Comparison of ENCODE assay signal across 16 mouse cellular contexts in the genomic region with DNA sequence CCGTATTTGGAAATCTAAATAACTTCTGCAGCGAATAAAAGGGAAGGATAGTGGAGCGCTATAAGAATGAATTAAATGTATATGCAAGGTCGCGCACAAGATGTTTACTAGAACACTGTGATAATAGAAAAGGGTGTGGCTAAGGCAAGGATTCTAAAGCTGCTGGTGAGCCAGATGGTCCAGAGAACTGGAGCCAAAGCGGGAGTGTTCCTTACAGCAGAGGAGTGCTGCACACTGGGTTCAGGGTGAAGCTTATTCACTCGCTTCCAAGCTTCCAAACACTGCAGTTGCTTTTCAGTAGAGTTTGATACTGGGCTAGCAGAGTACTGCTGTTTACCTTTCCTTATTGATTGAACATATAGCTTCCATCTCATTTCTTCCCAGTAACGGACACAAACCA.
DNase-seq lines count a peak whose midpoint lies in the region; ATAC-seq lines count a peak whose summit lies in the region.
"Had no signal": no experiment of that assay in that cellular context is flagged by ENCODE, and none has a peak within 500 bp of the region (broad histone marks: within the 10 kb centered on the region; RNA-seq: fewer than 3 reads in every experiment).

No protein-coding gene starts in this region.

- ATAC-seq in frontal cortex, adult (ENCODE audit: low TSS enrichment): peak; percentile 95
- ATAC-seq: activated CD4-positive, CD25-positive, alpha-beta regulatory T cell, adult 4 months had no signal

- no peak for DNase-seq in frontal cortex, postnatal 36 days (ENCODE audit: low spot score in 2 of 2)
- DNase-seq in testis, postnatal 14 days (ENCODE audit: low spot score): peak; percentile 13
- no peak for DNase-seq in testis, postnatal 10 days (ENCODE audit: low spot score)
- DNase-seq in cerebellum, adult 18-20 months: peak; percentile 60 to 68
- no peak for DNase-seq in spleen, postnatal 4 days (ENCODE audit: low spot score in 2 of 2)
- DNase-seq in spleen, adult 12 weeks (ENCODE audit: low spot score): no peak
- DNase-seq in MN1 (ENCODE audit: low spot score): no peak
- DNase-seq: adrenal gland, postnatal 25 days; B cell, adult 2 months; kidney, postnatal 4 days; layer of hippocampus, postnatal 36 days; retina, postnatal 1 day; spleen, adult 18-20 months; thymus, postnatal 36 days had no signal

Comparison
In these comparisons a context has a peak if more than half of its experiments do, and no peak if none do; other contexts are left out.
1. DNase-seq: peak in testis, postnatal 14 days (single experiment) and cerebellum, adult 18-20 months (2 of 2); none in frontal cortex, postnatal 36 days (0 of 2), testis, postnatal 10 days (single experiment), spleen, postnatal 4 days (0 of 2), spleen, adult 12 weeks (single experiment) and MN1 (single experiment).